Mouse (Mus musculus) stomach, postnatal 0 days (tissue): ENCODE measurements around the gene Ubn1.

Experiments used
- CTCF ChIP-seq: IDR thresholded peaks from 2 replicates; pipeline ENCODE4 v1.5.1; 2016; ENCODE audit warnings: antibody characterized with exemption, low read depth, mild to moderate bottlenecking, moderate library complexity
- EP300 ChIP-seq: optimal IDR thresholded peaks from 2 replicates; pipeline ENCODE3; 2016; ENCODE audit warnings: antibody characterized with exemption

DNA sequence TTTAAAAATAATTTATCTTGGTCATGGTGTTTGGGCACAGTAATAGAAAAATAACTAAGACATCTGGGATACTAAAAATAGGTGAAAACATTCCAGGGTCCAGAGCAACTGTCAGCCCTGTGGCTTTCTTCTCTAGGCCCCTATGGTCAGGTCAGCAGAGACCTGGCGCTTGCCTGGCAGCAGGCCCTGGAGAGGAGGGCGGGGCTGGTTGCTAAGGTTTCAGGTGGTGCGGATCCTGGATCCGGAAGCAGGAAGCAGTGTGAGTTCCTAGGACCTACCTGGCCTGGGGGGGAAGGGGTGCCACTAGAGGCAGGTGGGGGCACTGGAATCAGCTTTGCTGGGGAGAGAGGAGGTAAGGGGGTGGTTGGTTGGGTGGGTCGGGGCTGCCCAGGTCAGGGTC lies 42.8 kb upstream of the Ubn1 start, which contains the start of gene Smim22:
- TF ChIP-seq EP300 (no peak), CTCF (no peak)
